Mouse (Mus musculus): Measurements from ENCODE around the gene Tfap2d.

The Tfap2d gene

GRCm38 (mm10) chr1:19102631-19103030 is at the start of gene Tfap2d:
TSS of gene Tfap2d (plus strand) at chr1:19103022.
- DNase-seq (ENCODE audit: low read depth, low spot score) = no peak

- DNase-seq (ENCODE audit: low read depth, low spot score) = no peak
Measured at GRCm38 (mm10) chr1:19056300-19056699, 46.5 kb upstream of the Tfap2d start.

- no peak for DNase-seq (ENCODE audit: low read depth, low spot score)
Measured at GRCm38 (mm10) chr1:19056861-19057260, 46.0 kb upstream of the Tfap2d start.

- no peak for DNase-seq (ENCODE audit: low read depth, low spot score)
Measured at GRCm38 (mm10) chr1:19088078-19088477, 14.7 kb upstream of the Tfap2d start.

GRCm38 (mm10) chr1:19096921-19097320 is 5.9 kb upstream of the Tfap2d start:
- DNase-seq (ENCODE audit: low read depth, low spot score) = no peak

- DNase-seq (ENCODE audit: low read depth, low spot score) = no peak
Measured at GRCm38 (mm10) chr1:19103316-19103715, 494 bp downstream of the Tfap2d start.

GRCm38 (mm10) chr1:19103776-19104142 is 937 bp downstream of the Tfap2d start:
- no peak for DNase-seq (ENCODE audit: low read depth, low spot score)

GRCm38 (mm10) chr1:19104143-19104857 is 1.5 kb downstream of the Tfap2d start:
- DNase-seq (ENCODE audit: low read depth, low spot score) = no peak

GRCm38 (mm10) chr1:19106401-19106800 is 3.6 kb downstream of the Tfap2d start:
- no peak for DNase-seq (ENCODE audit: low read depth, low spot score)

- DNase-seq (ENCODE audit: low read depth, low spot score) = no peak
Measured at GRCm38 (mm10) chr1:19106841-19107800, 4.3 kb downstream of the Tfap2d start.

GRCm38 (mm10) chr1:19107801-19108200 is 5.0 kb downstream of the Tfap2d start:
- no peak for DNase-seq (ENCODE audit: low read depth, low spot score)

- DNase-seq (ENCODE audit: low read depth, low spot score) = no peak
Measured at GRCm38 (mm10) chr1:19109711-19110110, 6.9 kb downstream of the Tfap2d start.

- DNase-seq (ENCODE audit: low read depth, low spot score) = no peak
Measured at GRCm38 (mm10) chr1:19110211-19110610, 7.4 kb downstream of the Tfap2d start.

- no peak for DNase-seq (ENCODE audit: low read depth, low spot score)
Measured at GRCm38 (mm10) chr1:19111020-19111419, 8.2 kb downstream of the Tfap2d start.

- DNase-seq (ENCODE audit: low read depth, low spot score) = no peak
Measured at GRCm38 (mm10) chr1:19178742-19179397, 76.0 kb downstream of the Tfap2d start.

GRCm38 (mm10) chr1:19205649-19206048 is 102.8 kb downstream of the Tfap2d start:
- DNase-seq (ENCODE audit: low read depth, low spot score) = no peak

- DNase-seq (ENCODE audit: low read depth, low spot score) = no peak
Measured at GRCm38 (mm10) chr1:19206194-19206593, 103.4 kb downstream of the Tfap2d start.

- DNase-seq (ENCODE audit: low read depth, low spot score) = no peak
Measured at GRCm38 (mm10) chr1:19207611-19208010, 104.8 kb downstream of the Tfap2d start.

- no peak for DNase-seq (ENCODE audit: low read depth, low spot score)
Measured at GRCm38 (mm10) chr1:19208641-19209358, 106.0 kb downstream of the Tfap2d start, which contains the start of gene Tfap2b. TSS of gene Tfap2b (plus strand) at chr1:19208914.

- DNase-seq (ENCODE audit: low read depth, low spot score) = no peak
Measured at GRCm38 (mm10) chr1:19209359-19209745, 106.5 kb downstream of the Tfap2d start.

- DNase-seq (ENCODE audit: low read depth, low spot score) = no peak
Measured at GRCm38 (mm10) chr1:19209776-19210175, 107.0 kb downstream of the Tfap2d start.
